In the genomic region with DNA sequence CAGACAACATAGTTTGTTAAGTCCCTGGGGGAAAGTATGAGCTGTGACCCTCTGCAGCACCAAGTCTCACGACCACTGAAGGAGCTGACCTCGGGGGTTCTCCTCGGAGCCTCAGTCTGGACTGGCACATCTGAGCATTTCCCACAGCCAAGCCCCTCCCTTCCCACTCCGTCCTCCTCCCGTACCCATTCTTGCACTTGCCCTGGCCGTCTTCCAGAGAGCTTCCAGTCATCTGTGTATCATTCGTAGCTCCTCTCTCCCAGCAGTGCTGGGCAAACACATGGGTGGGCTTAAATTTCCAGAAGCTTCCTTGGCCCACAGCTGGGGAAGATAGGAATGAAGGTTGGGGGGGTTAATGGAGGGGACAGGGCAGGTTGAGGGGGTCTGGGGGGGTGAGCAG, we compare ENCODE assay signal across 35 mouse cellular contexts. TPM values are rescaled to one million over a fixed set of nuclear protein-coding genes. Genes with fewer than 3 reads are reported as not detected.
DNase-seq lines count a peak whose midpoint lies in the region; ATAC-seq and TF ChIP-seq lines count a peak whose summit lies in the region.
"Had no signal": no experiment of that assay in that cellular context is flagged by ENCODE, and none has a peak within 500 bp of the region (broad histone marks: within the 10 kb centered on the region; RNA-seq: fewer than 3 reads in every experiment).

No protein-coding gene starts in this region.

- DNase-seq in cerebellum, postnatal 14 days, result peak; percentile 35 to 64
- DNase-seq in heart, postnatal 25 days (ENCODE audit: low spot score), result no peak
- peak; percentile 32 for DNase-seq in lung, postnatal 10 days
- DNase-seq in lung, adult 18-20 months, result no peak
- DNase-seq in brain, embryonic 14.5 days (ENCODE audit: low read depth), result peak; percentile 29
- DNase-seq: cerebellum, adult 9-10 months; gastrocnemius, adult 2 months; heart, postnatal 36 days; kidney, adult 11 months; kidney, postnatal 14 days; liver, embryonic 13.5 days; lung, adult 2 months; lung, postnatal 14 days; right cerebral cortex, adult 18-20 months; spleen, adult 18-20 months; thymus, postnatal 14 days had no signal

- no peak for ATAC-seq in cerebellum, adult (ENCODE audit: insufficient number of reproducible peaks, low FRiP score, low TSS enrichment)
- ATAC-seq in heart, embryonic 12.5 days (ENCODE audit: insufficient number of reproducible peaks, low FRiP score), result 0 out of 2 replicates have a peak, but pooled peaks have one; percentile 18
- ATAC-seq: CD4-positive, CD25-positive, alpha-beta regulatory T cell, adult 4 months; forebrain, embryonic 13.5 days; inflammation-experienced regulatory T-cells, adult 6 months; midbrain, embryonic 15.5 days had no signal

- H3K27me3 ChIP-seq in heart, embryonic 12.5 days (replicated peaks), result no peaks in the 10 kb centered on the region
- H3K27me3 ChIP-seq: embryonic facial prominence, embryonic 15.5 days; forebrain, embryonic 13.5 days; heart, embryonic 15.5 days; limb, embryonic 15.5 days; liver, embryonic 13.5 days; midbrain, embryonic 15.5 days had no signal

- no peak for TF ChIP-seq POLR2A in brain, embryonic 14.5 days (IDR thresholded peaks at IDR 0.05; ENCODE audit: borderline replicate concordance, extremely low read depth, insufficient read depth, insufficient read length, poor library complexity, severe bottlenecking)

- H3K4me2 ChIP-seq in heart, embryonic 12.5 days, result no peak overlapping the region
- H3K4me2 ChIP-seq: embryonic facial prominence, embryonic 15.5 days; forebrain, embryonic 13.5 days; heart, embryonic 15.5 days; hindbrain, embryonic 14.5 days; limb, embryonic 15.5 days; midbrain, embryonic 15.5 days had no signal

- no peak for TF ChIP-seq CTCF in brain, embryonic 14.5 days (IDR thresholded peaks at IDR 0.05; ENCODE audit: borderline replicate concordance, extremely low read depth, insufficient read depth, insufficient read length)

- WGBS in heart, embryonic 12.5 days, result 43% methylated on average over 7 of the region's 7 CpGs

- H3K4me3 ChIP-seq in heart, embryonic 12.5 days, result no peak overlapping the region
- H3K4me3 ChIP-seq: embryonic facial prominence, embryonic 15.5 days; forebrain, embryonic 13.5 days; gastrocnemius, adult 2 months; heart, embryonic 15.5 days; limb, embryonic 15.5 days; liver, embryonic 13.5 days; midbrain, embryonic 15.5 days had no signal

- intact Hi-C loops in heart, postnatal 25 days (cut with DNase I), result no loop called here

- no peaks in the 10 kb centered on the region for H3K4me1 ChIP-seq in heart, embryonic 12.5 days (replicated peaks)
- H3K4me1 ChIP-seq: forebrain, embryonic 13.5 days; midbrain, embryonic 15.5 days had no signal

- H3K9ac ChIP-seq in heart, embryonic 12.5 days, result no peak overlapping the region
- H3K9ac ChIP-seq: embryonic facial prominence, embryonic 15.5 days; forebrain, embryonic 13.5 days; heart, embryonic 15.5 days; hindbrain, embryonic 14.5 days; limb, embryonic 15.5 days; liver, embryonic 13.5 days; midbrain, embryonic 15.5 days had no signal

- H3K36me3 ChIP-seq in heart, embryonic 12.5 days, result no peaks in the 10 kb centered on the region
- H3K36me3 ChIP-seq: embryonic facial prominence, embryonic 15.5 days; heart, embryonic 15.5 days; limb, embryonic 15.5 days; liver, embryonic 13.5 days; midbrain, embryonic 15.5 days had no signal

- no peaks in the 10 kb centered on the region for H3K9me3 ChIP-seq in heart, embryonic 12.5 days (replicated peaks)
- H3K9me3 ChIP-seq: embryonic facial prominence, embryonic 15.5 days; forebrain, embryonic 13.5 days; heart, embryonic 15.5 days; limb, embryonic 15.5 days; liver, embryonic 13.5 days; midbrain, embryonic 15.5 days had no signal

- no peak overlapping the region for H3K27ac ChIP-seq in heart, embryonic 12.5 days (ENCODE audit: poor library complexity, severe bottlenecking)
- H3K27ac ChIP-seq: embryonic facial prominence, embryonic 15.5 days; forebrain, embryonic 13.5 days; gastrocnemius, adult 2 months; heart, embryonic 15.5 days; hindbrain, embryonic 14.5 days; limb, embryonic 15.5 days; liver, embryonic 13.5 days; midbrain, embryonic 15.5 days had no signal

RNA-seq across cellular contexts. Expression of a gene that starts 10.6 kb away (rescaled TPM):
- not detected in 2 replicates for polyA plus RNA-seq in heart, embryonic 12.5 days (2016; fragmentation: Nextera tagmentation; extraction: Ambion mirVana)
- not detected for total RNA-seq in heart, postnatal 25 days (2021)
- not detected in 2 replicates for polyA plus RNA-seq in brain, embryonic 14.5 days (2012; rRNA removed)
- total RNA-seq: adrenal gland, postnatal 36 days; common myeloid progenitor, adult 5-6 weeks; gastrocnemius, adult 2 months; heart, postnatal 36 days; layer of hippocampus, adult 18-20 months; layer of hippocampus, postnatal 10 days; left cerebral cortex, adult 18-20 months; left cerebral cortex, postnatal 25 days had no signal
- polyA plus RNA-seq: embryonic facial prominence, embryonic 15.5 days; forebrain, embryonic 13.5 days; gonadal fat pad, adult 2 months; heart, embryonic 15.5 days; hindbrain, embryonic 14.5 days; kidney, embryonic 14.5 days; limb, embryonic 15.5 days; liver, embryonic 13.5 days; lung, adult 2 months; midbrain, embryonic 15.5 days; stomach, embryonic 16.5 days had no signal

Comparison
In these comparisons a context has a peak if more than half of its experiments do, and no peak if none do; other contexts are left out.
1. DNase-seq: peak in cerebellum, postnatal 14 days (2 of 2), lung, postnatal 10 days (single experiment) and brain, embryonic 14.5 days (single experiment); none in heart, postnatal 25 days (single experiment) and lung, adult 18-20 months (0 of 2).